ENCODE assay signal across 12 mouse cellular contexts in genomic region chr4:102332885-102333284, GRCm38 (mm10).
"Had no signal": no experiment of that assay in that cellular context is flagged by ENCODE, and none has a peak within 500 bp of the region (broad histone marks: within the 10 kb centered on the region; RNA-seq: fewer than 3 reads in every experiment).

No protein-coding gene starts in this region.

- ATAC-seq: lung, postnatal 0 days had no signal

- H3K27ac ChIP-seq: limb, embryonic 13.5 days; liver, embryonic 14.5 days; midbrain, embryonic 10.5 days; neural tube, embryonic 12.5 days had no signal

- H3K4me1 ChIP-seq: limb, embryonic 13.5 days; neural tube, embryonic 12.5 days had no signal

- H3K9me3 ChIP-seq: limb, embryonic 13.5 days; midbrain, embryonic 10.5 days; neural tube, embryonic 12.5 days had no signal

- H3K27me3 ChIP-seq: limb, embryonic 13.5 days; neural tube, embryonic 12.5 days had no signal

- DNase-seq: left cerebral cortex, postnatal 4 days; lung, adult 18-20 months; lung, postnatal 36 days; midbrain, embryonic 14.5 days; spleen, adult 18-20 months; thymus, adult 18-20 months; thymus, postnatal 14 days had no signal

- H3K9ac ChIP-seq: limb, embryonic 13.5 days; liver, embryonic 14.5 days; neural tube, embryonic 12.5 days had no signal

- H3K36me3 ChIP-seq: limb, embryonic 13.5 days; midbrain, embryonic 10.5 days; neural tube, embryonic 12.5 days had no signal

- H3K4me2 ChIP-seq: limb, embryonic 13.5 days; neural tube, embryonic 12.5 days had no signal

- H3K4me3 ChIP-seq: limb, embryonic 13.5 days; midbrain, embryonic 10.5 days; neural tube, embryonic 12.5 days had no signal
